Mouse (Mus musculus) forebrain, embryonic 11.5 days (tissue): Measurements from ENCODE around the gene Prss12. TPM values are rescaled to one million over a fixed set of nuclear protein-coding genes. Genes with fewer than 3 reads are reported as not detected.

Experiments
- ATAC-seq: fragments of 200-750 bp; cut with Nextera tagmentation; replicated peaks from 2 replicates; pipeline ENCODE4 v1.8.0; 2017; ENCODE audit warnings: moderate TSS enrichment; ENCODE audit not compliant: low FRiP score
- DNase-seq: peaks from one replicate; pipeline ENCODE4 v3.0.0-alpha.2; 2017; ENCODE audit warnings: low spot score
- H3K27ac ChIP-seq: fragments of 300-500 bp; sonication (generic); 2 replicates; pipeline ENCODE4 v1.5.1; 2014; ENCODE audit warnings: low read depth, low read length
- H3K27me3 ChIP-seq: fragments of 300-500 bp; sonication (generic); 2 replicates; pipeline ENCODE4 v1.6.1; 2014; ENCODE audit warnings: mild to moderate bottlenecking, low read length, mixed read lengths; ENCODE audit not compliant: control insufficient read depth, insufficient read depth
- H3K36me3 ChIP-seq: fragments of 300-500 bp; sonication (generic); 2 replicates; pipeline ENCODE4 v1.6.1; 2014; ENCODE audit warnings: mild to moderate bottlenecking, low read length, moderate library complexity, mixed read lengths; ENCODE audit not compliant: control insufficient read depth, insufficient read depth
- H3K4me1 ChIP-seq: fragments of 300-500 bp; sonication (generic); replicated peaks from 2 replicates; pipeline ENCODE4 v1.6.1; 2014; ENCODE audit warnings: low read length, mixed read lengths; ENCODE audit not compliant: control insufficient read depth, insufficient read depth
- H3K4me2 ChIP-seq: fragments of 300-500 bp; sonication (generic); 2 replicates; pipeline ENCODE4 v1.6.1; 2014; ENCODE audit warnings: low read depth, mild to moderate bottlenecking, low read length, moderate library complexity, mixed read lengths; ENCODE audit not compliant: severe bottlenecking
- H3K4me3 ChIP-seq: fragments of 300-500 bp; sonication (generic); 2 replicates; pipeline ENCODE4 v1.5.1; 2014; ENCODE audit warnings: low read depth, low read length
- H3K9ac ChIP-seq: fragments of 300-500 bp; sonication (generic); 2 replicates; pipeline ENCODE4 v1.6.1; 2014; ENCODE audit warnings: low read length
- H3K9me3 ChIP-seq: fragments of 300-500 bp; sonication (generic); 2 replicates; pipeline ENCODE4 v1.6.1; 2016; ENCODE audit warnings: low read length, mixed read lengths; ENCODE audit not compliant: control insufficient read depth
- WGBS: fragments of 180-500 bp; shearing (Covaris S2); extraction: QIAGEN DNeasy Blood & Tissue Kit; methylation state at CpG from one replicate; pipeline ENCODE4 v1.1.7; 2014; 5-methylcytosine and 5-hydroxymethylcytosine counted together
- polyA plus RNA-seq: library from polyadenylated mRNA; unstranded; fragments of >200 nt; fragmentation: Nextera tagmentation; extraction: Ambion mirVana; gene quantifications from 2 replicates; pipeline ENCODE4 v1.2.1, GENCODE M21; 2014

Prss12 gene
- polyA plus RNA-seq, 1 experiment from 2014 or later: 1.1 TPM

DNA sequence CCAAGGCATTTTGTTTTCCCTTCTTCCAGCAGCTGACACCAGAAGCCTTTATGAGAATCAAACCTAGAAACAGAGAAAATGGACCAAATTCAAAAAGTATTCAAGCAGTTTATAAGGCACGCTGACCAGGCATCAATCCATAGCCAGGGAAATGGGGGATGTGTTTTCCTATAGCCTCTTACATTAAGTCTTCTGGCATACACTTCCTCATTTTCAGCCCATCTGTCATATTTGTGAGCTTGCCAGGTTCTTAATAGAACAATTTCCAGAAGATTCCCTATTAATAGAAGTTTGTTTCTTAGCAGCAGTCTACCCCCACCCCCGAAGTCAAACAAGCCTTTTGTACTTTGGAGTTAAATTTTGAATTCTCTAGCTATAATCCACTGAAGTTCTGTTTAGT, 84.4 kb downstream of the Prss12 start:
- Histone ChIP-seq H3K27me3 (no peaks in the 10 kb centered on the region), H3K4me3 (no peak overlapping the region), H3K4me2 (no peak overlapping the region), H3K9me3 (no peaks in the 10 kb centered on the region), H3K4me1 (no peaks in the 10 kb centered on the region), H3K9ac (no peak overlapping the region), H3K36me3 (no peaks in the 10 kb centered on the region), H3K27ac (no peak overlapping the region)
- DNase-seq: no peak
- WGBS: 87% methylated on average over 2 of the region's 2 CpGs
- ATAC-seq: no peak

DNA sequence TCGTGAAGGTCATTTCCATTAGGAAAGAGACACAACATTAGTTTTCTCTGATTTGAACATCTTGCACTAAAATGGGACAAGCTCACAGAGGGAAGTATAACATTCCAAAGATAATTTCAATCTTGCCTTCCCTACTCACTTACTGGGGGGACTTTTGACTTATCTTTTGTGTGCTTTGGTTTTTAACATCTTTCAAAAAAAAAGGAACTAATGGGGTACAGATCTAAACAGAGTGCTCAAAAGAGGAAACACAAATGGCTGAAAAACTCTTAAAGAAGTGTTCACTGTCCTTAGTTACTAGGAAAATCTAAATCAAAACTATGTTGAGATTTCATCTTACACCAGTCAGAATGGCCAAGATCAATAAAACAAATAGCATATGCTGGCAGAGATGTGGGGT, 90.6 kb downstream of the Prss12 start:
- no peaks in the 10 kb centered on the region for H3K9me3 ChIP-seq
- H3K27me3 ChIP-seq: no peaks in the 10 kb centered on the region
- ATAC-seq (no peak), DNase-seq (no peak)
- WGBS: 90% methylated on average over 1 of the region's 1 CpGs
- H3K4me3 ChIP-seq: no peak overlapping the region
- no peaks in the 10 kb centered on the region for H3K4me1 ChIP-seq
- no peak overlapping the region for H3K27ac ChIP-seq
- no peaks in the 10 kb centered on the region for H3K36me3 ChIP-seq
- no peak overlapping the region for H3K9ac ChIP-seq
- H3K4me2 ChIP-seq: no peak overlapping the region

DNA sequence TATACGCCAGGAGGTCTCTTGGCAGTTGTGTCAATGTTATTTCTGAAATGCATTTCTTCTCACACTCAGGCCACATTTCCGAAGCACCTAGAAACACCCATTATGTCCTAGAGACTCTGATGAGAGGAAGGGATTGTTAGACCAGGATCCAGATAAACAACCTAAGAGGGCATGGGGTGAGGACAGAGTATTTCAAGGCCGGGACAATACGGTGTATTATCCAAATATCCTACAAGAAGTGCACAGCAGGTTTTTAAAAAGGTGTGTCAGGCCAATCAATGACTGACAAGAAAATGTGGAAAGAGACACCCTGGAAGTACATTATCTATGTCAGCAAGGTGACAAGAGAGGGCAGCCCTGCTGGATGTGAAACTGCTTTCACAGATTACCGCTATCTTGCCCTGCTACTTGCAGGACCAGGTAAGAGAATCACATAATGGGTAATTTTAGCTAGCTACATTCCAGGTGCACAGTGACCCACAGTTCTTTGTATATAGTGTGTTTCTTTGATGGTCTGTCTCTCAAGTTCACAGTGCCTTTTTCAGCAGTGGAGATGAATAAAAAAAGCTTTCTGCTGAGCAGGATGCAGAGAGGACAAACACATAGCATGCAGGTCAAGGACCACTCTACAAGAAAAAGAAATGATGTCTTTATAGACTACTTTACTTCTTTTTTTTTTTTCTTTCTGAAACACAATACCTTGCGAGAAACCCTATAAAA, 97.0 kb downstream of the Prss12 start:
- H3K9me3 ChIP-seq: no peaks in the 10 kb centered on the region
- H3K27me3 ChIP-seq: no peaks in the 10 kb centered on the region
- H3K4me1 ChIP-seq: no peaks in the 10 kb centered on the region
- DNase-seq: no peak
- no peak overlapping the region for H3K4me3 ChIP-seq
- no peaks in the 10 kb centered on the region for H3K36me3 ChIP-seq
- no peak overlapping the region for H3K27ac ChIP-seq
- 87% methylated on average over 6 of the region's 6 CpGs for WGBS
- ATAC-seq: no peak
- no peak overlapping the region for H3K4me2 ChIP-seq
- no peak overlapping the region for H3K9ac ChIP-seq

DNA sequence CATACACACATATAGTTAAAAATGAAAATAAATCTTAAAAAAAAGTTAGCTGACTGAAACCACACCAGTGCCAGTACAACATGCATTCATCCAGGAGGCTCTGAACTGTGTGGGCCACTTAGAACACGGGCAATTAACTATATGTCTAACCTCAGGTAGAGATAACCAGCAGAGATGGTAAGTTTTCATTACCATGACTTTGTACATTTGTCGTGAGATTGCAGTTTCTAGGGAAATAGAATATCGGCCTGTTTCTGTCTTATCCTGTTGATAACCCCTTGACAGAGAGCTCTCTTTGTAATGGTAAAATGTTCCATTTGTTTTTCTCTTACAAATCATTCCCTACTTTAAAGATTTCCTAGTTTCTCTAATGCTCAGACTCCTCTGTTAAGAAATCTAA, 103.8 kb downstream of the Prss12 start:
- no peaks in the 10 kb centered on the region for H3K9me3 ChIP-seq
- ATAC-seq: no peak
- WGBS: 93% methylated on average over 3 of the region's 3 CpGs

DNA sequence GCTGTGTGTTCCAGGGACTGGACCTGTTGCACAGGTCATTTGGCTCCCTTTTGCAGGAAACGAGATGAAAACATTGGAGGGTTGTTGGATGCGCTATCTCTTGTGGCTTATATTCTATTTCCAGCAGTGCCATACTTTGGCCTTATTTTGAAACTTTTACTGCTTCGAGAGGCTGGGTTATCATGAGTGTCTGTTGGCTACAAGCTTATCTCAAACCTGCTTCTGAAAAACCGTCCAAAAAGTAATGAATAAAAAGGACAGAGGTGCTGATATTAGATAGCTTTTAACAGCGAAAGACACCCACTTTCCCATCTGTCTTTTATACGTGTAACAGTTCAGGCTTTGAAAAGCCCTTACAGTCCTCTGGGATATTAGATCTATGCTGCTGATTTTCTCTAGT, 107.2 kb downstream of the Prss12 start:
- no peaks in the 10 kb centered on the region for H3K9me3 ChIP-seq
- no peak overlapping the region for H3K4me2 ChIP-seq
- no peaks in the 10 kb centered on the region for H3K36me3 ChIP-seq
- no peak overlapping the region for H3K4me3 ChIP-seq
- H3K4me1 ChIP-seq: no peaks in the 10 kb centered on the region
- H3K27me3 ChIP-seq: no peaks in the 10 kb centered on the region
- 89% methylated on average over 6 of the region's 6 CpGs for WGBS
- ATAC-seq: no peak
- no peak overlapping the region for H3K27ac ChIP-seq
- no peak overlapping the region for H3K9ac ChIP-seq
- DNase-seq: no peak

More for the DNA sequence above, 103.8 kb downstream of the Prss12 start:
- H3K9ac ChIP-seq: no peak overlapping the region
- no peak for DNase-seq
- H3K36me3 ChIP-seq: no peaks in the 10 kb centered on the region
- H3K27ac ChIP-seq: no peak overlapping the region
- H3K4me1 ChIP-seq: no peaks in the 10 kb centered on the region
- no peaks in the 10 kb centered on the region for H3K27me3 ChIP-seq
- H3K4me3 ChIP-seq: no peak overlapping the region
- no peak overlapping the region for H3K4me2 ChIP-seq

DNA sequence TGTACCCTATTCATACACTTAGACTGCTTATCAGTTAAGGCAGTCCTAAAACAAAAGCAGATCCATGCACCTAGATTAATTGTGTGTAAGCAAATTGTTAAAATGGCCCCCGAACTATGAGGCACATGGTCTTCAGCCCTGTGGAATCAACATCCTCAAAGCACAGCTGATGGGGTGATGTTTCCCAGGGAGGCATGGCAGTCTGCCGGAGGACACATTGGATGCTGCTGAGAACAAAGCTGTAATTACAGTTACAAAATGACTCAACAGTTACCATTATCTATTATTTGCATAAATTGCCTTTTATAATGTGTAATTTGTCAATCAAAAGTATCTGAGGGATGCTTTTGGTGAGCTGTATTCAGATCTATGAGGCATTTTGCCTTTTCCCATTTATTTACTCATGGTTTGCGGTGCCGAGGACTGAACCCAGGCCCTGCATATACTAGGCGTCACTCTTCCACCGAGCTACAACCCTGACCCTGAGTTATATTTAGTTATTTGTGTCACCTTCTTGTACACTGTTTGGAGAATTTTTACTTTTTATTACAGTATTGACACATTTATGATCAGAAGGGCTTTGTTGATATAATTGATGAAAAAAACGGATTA, 108.6 kb downstream of the Prss12 start:
- ATAC-seq: no peak
- Histone ChIP-seq H3K4me3 (no peak overlapping the region), H3K9ac (no peak overlapping the region), H3K4me1 (no peaks in the 10 kb centered on the region), H3K9me3 (no peaks in the 10 kb centered on the region), H3K27me3 (no peaks in the 10 kb centered on the region), H3K27ac (no peak overlapping the region), H3K4me2 (no peak overlapping the region), H3K36me3 (no peaks in the 10 kb centered on the region)
- DNase-seq: no peak
- 89% methylated on average over 7 of the region's 7 CpGs for WGBS

Other genes with a start within 250 kb of the Prss12 start
- 2.0 and 3.7 TPM in 2 replicates for gene Synpo2, start 210.8 kb upstream of the Prss12 start, polyA plus RNA-seq
- 18.2 and 18.4 TPM in 2 replicates for gene Sec24d, start 179.5 kb upstream of the Prss12 start, polyA plus RNA-seq
- gene Mettl14, start 60.8 kb upstream of the Prss12 start, polyA plus RNA-seq: 33.5 and 35.1 TPM in 2 replicates
- gene Ndst3, start 243.9 kb downstream of the Prss12 start, polyA plus RNA-seq: 2.9 and 3.0 TPM in 2 replicates